Mouse (Mus musculus) c-Kit-positive CD71-positive TER-119-positive erythroid progenitor cells, embryonic 14.5 days (primary cell): ENCODE data around the gene Slc27a5.

Experiments
- DNase-seq: peaks from one replicate; pipeline ENCODE4 v3.0.0-alpha.2; 2013; ENCODE audit warnings: low spot score

Gene Slc27a5

DNA sequence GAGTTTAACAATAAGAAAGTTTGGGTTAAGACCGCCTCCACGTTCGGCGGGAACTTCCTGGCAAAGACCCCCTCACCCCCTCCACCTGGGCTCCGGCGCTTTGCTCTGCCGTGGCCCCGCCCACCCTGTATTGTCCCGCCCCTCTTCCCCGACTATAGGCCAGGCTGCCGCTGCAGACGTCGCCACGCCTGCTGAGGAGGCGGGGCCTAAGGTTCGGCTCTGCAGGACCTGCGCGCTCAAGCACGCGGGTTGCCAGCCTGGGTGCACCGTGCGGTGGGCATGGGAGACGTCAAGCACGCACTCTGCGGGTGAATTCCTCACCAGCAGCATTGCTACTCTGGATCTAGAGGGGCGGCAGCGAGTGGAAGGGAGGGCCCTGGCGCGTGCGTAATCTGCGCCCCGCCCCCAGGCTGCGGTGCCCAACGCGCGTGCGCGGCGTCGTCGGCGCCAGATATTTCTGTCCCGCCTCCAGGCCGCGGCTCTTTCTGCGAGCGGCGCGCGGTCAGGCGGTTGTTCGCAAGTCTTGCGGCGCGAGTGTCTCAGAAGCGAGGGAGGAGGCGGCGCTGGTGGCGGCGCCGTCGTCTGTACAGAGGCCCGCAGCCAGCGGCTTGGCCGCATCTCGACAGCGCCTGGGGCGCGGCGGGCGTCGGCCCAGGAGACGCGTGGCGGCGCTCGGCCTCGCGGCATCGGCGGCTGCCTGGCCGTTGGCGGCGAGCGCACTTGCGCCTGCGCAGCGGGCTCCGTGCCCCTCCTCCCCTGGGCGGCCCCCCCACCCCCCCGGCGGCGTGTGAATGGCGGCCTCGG lies 26.1 kb upstream of the Slc27a5 start:
- peak; percentile 87 for DNase-seq

DNA sequence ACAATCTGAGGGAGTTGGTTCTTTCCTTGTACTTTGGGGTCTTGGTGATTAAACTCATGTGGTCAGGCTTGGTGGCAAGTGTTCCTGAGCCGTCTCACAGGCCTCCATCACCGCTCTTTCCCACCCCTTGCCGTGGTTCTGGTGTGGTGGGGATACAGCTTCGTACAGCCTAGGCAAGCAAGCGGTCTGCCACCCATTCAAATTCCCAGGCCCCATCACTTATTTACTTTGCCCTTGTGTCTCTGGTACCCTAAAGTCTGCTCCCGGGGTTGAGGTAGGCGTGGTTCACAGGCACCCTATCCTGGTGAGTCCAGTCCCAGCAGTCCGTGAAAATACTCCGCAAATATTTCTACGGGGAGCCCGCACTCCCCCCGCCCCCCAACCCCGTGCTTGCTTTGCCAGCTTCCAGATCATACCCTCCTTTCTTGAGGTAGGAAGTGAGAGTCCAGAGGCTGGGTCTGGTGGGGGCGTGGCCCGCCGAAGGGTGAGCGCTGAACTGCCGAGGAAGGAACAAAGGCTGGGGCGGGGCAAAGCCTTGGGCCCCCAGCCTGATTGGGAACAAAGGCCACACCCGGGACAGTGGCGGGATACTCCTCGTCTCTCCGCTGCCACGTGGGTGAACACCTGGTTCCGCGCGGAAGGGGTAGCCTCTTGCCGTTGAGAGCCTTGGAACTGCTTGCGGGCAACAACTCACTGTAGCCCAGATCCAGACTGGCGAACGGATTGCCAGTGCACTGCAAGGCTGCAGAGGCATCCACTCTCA lies 25.0 kb upstream of the Slc27a5 start:
- DNase-seq = no peak

DNA sequence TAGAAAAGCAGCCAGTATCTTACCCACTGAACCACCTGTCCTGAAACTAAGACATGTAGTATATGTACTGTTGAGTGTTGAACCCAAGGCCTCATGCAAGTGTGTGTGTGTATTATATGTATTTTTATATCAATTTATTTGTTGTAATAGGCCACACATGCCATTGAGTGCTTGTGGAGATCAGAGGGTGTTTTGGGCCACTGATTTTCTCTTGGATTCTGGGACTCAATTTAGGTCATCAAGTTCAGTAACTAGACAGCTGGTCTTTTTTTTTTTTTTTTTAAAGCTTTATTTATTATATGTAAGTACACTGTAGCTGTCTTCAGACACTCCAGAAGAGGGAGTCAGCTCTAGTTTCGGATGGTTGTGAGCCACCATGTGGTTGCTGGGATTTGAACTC lies 17.2 kb upstream of the Slc27a5 start:
- DNase-seq = no peak

DNA sequence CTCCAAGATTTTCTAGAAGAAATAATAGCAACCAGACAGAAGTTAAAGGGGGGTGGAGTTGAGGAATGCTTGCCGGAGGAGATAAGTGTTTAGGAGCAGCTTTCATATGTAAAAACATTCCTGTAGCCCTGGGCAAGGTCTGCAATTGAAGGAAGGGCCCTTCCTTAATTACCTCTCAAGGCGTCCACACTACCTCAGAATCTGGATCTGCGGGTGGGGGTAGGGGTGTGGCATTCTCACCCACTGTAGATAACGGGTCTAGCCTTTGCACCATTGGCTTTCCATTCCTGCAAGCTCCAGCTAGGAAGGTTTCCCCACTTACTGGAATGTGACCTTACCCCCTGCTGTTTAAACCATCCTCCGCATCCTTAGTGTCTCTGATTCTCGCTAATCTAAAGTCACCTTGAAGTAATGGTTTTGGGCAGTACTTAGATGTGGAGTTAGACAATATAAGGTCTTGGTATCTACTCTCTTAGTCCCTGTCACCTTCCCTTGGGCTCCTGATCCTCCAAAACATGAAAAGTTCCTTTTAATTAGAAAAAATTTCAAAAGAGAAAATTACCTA lies 16.4 kb upstream of the Slc27a5 start:
- DNase-seq = no peak

- no peak for DNase-seq
Measured at GRCm38 (mm10) chr7:13013671-13014070, 15.7 kb upstream of the Slc27a5 start.

DNA sequence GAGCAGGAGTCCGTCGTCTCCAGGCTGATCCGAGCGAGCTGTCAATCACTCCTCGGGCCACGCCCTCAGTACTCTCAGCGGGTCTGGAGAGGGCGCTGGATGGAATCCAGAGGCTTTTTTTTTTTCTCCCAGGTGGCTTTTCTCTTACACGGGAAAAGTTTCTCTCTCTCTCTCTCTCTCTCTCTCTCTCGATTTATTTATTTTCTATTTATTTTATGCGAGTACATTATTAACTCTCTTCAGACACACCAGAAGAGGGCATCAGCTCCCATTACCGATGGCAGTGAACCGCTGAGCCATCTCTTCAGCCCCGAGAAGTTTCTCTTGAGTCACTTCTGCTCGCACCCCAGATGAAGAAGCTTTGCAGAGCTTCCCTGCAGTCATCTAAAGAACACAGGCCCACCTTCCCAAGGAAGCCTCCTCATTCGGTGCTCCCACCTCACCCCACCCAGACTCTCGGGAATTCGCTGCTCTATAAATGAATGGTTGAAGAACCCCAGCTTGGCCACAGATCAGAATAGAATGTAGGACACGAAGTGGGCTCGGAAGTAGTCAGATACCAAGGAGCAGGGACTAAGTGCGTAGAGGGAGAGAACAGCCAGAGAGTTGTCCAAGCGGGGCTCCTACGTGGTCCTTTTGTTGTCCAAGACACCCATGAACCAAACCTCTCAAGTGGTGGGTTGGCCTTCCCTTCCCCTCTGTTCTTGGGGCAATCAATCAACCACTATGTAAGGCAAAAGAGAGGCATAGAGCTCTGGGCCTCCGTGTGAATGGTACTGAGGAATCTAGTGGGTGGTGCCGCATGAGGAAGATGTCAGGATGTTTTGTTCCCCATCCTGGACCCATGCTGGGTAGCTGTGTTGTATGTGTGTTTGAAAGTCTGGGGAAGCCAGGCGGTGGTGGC lies 12.3 kb upstream of the Slc27a5 start, which contains the start of gene Zbtb45:
Zbtb45 (minus strand) TSS at position 30 of the 904 bp plus-strand sequence.
- DNase-seq = no peak

GRCm38 (mm10) chr7:13009143-13010004 lies 11.4 kb upstream of the Slc27a5 start:
- DNase-seq = peak; percentile 90

GRCm38 (mm10) chr7:13007341-13008092 lies 9.5 kb upstream of the Slc27a5 start:
- no peak for DNase-seq

- no peak for DNase-seq
Measured at GRCm38 (mm10) chr7:13006531-13006930, 8.5 kb upstream of the Slc27a5 start.

GRCm38 (mm10) chr7:13006011-13006410 lies 8.0 kb upstream of the Slc27a5 start:
- no peak for DNase-seq

- no peak for DNase-seq
Measured at GRCm38 (mm10) chr7:13003380-13003779, 5.4 kb upstream of the Slc27a5 start.

DNA sequence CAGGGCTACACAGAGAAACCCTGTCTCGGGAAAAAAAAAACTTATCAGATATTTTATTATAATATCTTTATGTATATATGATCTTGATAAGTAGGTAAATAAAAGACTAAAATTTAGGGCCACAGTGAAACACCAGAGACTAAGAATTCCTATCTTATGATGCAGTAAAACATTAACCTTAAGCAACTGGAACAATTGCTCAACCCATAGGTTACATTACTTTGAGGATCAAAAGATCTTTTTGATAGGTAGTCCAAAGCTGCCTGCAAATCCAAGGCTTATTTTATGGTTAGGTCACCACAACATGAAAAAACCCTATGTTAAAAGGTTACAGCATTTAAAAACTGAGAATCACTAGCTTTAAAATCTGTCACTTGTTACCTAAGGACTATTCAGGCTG lies 3.6 kb upstream of the Slc27a5 start:
- DNase-seq = no peak

- no peak for DNase-seq
Measured at GRCm38 (mm10) chr7:12998851-12999250, 859 bp upstream of the Slc27a5 start, which contains the start of gene Trim28. TSS of gene Trim28 (plus strand) at chr7:12999114.

DNA sequence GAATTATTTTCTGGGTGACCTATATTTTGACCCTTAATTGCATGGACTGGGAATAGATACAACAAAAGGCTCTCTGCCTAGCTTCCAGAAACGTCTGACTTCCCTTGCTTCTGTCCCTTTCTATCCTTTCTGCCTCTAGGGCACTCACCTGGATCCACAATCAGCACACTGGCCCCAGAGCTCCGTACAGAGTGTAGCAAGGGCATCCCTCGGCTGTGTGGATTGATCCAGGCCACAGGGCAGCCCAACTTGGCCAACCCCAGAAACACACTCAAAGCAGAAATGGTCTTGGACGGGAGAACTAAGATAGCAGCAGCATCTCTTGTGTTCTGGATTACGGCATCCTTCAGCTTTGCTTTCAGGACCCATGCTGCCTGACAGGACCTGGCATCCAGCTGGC lies 762 bp downstream of the Slc27a5 start:
- no peak for DNase-seq

DNA sequence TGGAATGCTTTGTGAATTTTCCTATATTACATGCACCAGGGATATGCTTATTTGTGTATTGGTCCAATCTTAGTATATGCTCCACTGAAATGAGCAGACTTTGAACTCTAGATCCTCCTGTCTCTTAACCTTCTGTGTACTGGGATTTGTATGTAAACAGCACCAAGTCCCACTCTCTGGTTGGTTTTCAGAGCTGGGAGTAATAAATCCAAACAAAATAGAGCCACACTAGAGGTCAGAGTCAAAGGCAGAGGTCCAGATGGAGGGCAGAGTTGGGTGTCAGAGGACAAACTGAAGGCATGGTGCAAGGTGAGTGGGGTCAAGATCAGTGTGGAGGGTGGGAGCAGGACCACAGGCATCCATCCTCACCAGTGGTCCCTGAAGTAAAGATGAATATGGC lies 2.1 kb downstream of the Slc27a5 start:
- DNase-seq = no peak

DNA sequence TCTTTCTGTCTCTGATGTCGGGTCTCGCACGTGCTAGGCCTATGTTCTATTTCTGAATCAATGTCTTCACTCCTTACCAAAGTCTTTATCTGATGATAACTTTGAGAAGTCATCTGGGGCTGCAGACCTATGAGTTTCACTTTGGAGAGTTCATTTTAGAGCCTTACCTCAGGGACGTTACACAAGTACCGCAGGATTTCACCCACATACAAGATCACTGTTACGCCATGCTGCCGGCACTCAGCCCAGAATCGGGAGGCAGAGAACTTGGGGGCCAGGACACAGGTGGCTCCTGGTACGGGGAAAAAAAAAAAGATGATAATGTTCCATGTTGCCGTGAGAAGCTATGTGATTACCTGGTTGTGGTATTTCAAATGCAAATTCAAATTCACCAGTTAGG lies 4.8 kb downstream of the Slc27a5 start:
- DNase-seq = no peak

GRCm38 (mm10) chr7:12992222-12992621 lies 5.8 kb downstream of the Slc27a5 start:
- DNase-seq = peak; percentile 74

GRCm38 (mm10) chr7:12987409-12988189 lies 10.4 kb downstream of the Slc27a5 start:
- DNase-seq = peak; percentile 63

GRCm38 (mm10) chr7:12986906-12987305 lies 11.1 kb downstream of the Slc27a5 start:
- DNase-seq = no peak
